Mouse (Mus musculus): Measurements from ENCODE around the gene Rad54l.

Gene Rad54l

DNA sequence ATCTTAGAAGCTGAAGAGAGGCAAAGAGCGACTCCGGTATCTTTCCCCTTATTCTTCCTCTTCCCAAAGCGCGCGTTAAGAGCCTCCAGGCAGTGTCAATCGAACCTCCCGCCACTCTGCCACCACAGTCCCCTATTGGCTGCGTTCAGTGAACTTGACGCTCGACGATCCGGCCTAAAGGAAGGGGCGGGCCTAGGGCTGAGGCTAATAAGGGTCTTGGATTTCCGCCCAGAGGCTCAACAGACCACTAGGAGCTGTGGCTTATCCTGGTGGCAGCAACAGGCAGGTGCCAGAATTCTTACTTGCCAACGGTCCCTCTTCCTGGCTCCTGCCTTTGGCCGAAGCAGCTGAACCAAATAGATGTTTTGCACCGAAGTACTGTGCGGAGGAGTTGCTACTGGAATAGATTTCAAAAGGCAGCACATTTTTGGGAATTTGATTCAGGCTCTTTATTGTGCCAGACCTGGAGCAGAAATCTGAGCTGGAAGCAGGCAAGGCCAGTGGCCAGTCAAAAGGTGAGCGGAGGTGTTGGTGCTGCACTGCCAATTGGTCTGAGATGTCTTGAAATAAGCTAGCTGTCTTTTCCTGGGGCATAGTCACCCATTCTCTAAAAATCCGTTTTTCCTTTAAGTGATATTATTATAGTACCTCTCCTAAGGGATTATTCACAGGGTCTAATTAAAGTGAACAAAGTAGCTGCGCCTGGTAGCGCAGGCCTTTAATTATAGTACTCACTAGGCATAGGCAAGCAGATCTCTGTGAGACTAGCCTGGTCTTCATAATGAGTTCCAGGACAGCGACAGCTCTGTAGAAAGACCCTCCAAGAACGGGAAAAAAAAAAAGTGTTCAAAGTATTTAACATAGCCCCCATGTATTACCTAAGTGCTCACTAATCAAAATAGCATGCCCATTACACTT lies at the start of gene Rad54l, which contains the start of gene Pomgnt1:
Gene Rad54l, minus strand, starts transcription at position 89 of the 918 bp plus-strand sequence.
Gene Pomgnt1, plus strand, starts transcription at position 239 of the 918 bp plus-strand sequence.
- DNase-seq (ENCODE audit: low read depth): peak; percentile 87

DNA sequence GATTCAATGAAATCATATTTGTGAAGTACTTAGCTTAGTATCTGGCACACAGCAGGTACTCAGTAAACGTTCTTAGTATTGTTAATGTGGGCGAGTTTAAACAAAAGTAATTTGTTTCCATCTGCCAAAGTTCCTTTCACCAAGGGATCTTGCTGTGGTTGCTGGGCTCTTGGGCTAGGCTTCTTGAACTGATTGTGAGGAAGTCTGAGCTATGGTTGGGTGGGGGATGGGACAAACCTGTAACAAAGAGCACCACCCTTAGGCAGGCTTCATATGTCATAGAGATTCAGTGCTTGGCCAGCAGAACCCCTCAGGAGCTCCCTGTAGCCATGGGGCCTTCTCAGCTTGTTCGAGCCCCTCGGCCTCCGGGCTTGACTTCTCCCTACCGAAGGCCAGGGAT lies 49.6 kb upstream of the Rad54l start, which contains the start of the genes 1700042G07Rik and Gm49337:
Gene 1700042G07Rik, plus strand, starts transcription at position 301 of the 400 bp plus-strand sequence.
Gene Gm49337, plus strand, starts transcription at position 313 of the 400 bp plus-strand sequence.
- no peak for DNase-seq (ENCODE audit: low read depth)

DNA sequence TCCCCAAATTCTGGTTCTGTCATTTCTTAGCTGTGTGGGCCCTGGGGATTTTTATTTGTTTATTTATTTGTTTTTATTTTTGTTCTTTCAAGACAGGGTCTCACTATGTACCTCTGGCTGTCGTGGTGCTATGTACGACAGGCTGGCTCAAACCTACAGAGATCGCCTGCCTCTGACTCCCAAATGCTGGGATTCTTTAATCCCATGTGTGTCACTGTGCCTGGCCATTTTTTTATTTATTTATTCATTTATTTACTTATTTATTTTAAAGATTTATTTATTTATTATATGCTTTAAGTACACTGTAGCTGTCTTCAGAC lies 45.8 kb upstream of the Rad54l start:
- no peak for DNase-seq (ENCODE audit: low read depth)

- no peak for DNase-seq (ENCODE audit: low read depth)
Measured at GRCm38 (mm10) chr4:116168617-116169352, 45.3 kb upstream of the Rad54l start.

GRCm38 (mm10) chr4:116167404-116167803 lies 43.9 kb upstream of the Rad54l start, which contains the start of gene Tspan1:
Gene Tspan1, minus strand, starts transcription at chr4:116167601.
- DNase-seq (ENCODE audit: low read depth): no peak

DNA sequence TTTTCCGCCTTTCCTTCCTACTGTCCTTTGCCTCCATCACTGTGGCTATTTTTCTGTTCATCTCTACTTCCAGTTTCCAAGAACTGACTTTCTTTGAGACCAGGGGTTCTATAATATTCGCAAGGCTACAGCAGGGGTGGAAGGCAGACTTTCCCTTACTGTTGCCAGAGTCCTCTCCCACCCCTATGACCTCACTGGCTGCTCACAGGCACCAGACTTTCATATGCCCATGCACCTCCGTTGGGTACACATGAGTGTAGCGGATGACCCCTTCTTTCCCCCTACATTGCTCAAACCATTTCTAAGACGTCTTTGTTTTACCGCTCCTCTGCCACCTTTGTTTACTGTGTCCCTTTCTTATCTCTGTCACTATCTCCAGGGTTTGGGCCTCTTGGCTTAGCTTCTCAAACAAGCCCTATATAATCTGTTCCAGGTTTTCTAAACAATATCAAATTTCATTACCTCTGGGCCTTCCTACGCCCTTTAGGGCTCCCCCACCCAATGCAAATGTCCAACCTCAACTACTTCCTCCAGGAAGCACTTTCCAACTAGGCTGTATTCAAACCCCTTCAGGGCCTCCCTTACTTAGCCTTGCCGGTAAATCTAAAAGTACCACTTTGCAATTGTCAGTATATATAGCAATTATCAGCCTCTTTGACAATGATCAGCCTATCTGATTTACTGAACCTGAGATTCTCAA lies 42.4 kb upstream of the Rad54l start:
- no peak for DNase-seq (ENCODE audit: low read depth)

DNA sequence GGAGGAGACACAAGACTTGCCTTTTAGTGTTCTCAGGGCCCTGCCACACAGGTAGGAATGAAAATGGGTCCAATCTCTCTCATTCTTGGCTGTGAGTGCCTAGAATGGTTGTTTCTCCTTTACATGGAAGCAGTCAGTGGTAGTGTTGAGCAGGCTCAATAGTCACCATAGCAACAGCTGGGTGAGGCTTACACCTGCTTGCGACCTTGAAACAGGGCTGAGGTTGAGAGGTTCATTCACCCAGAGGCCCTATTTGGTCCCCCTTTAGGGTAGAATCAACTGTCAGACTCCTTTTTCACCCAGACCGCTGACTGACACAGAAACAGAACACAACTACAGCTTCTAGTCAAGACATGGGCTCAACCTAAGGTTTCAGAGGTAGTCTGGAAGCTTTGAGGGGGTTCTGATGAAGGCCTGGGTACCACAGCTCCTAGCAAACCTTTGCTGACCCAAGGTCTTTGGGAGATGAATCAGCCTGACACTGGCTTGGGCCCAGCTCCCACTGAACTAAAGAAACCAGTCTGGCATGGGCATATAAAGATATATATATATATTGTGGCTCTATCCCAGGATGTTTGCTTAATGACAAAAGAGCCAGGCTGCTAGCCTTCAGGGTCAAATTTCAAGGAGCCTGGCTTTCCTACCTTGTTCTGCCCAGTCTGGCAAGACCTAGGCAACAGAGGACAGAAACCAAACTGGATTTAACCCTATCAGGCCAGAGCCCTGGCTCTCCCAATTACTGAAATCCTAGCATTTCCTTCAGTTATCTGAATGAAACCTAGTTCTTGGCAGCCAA lies 41.5 kb upstream of the Rad54l start:
- no peak for DNase-seq (ENCODE audit: low read depth)

- no peak for DNase-seq (ENCODE audit: low read depth)
Measured at GRCm38 (mm10) chr4:116162142-116162541, 38.7 kb upstream of the Rad54l start.

DNA sequence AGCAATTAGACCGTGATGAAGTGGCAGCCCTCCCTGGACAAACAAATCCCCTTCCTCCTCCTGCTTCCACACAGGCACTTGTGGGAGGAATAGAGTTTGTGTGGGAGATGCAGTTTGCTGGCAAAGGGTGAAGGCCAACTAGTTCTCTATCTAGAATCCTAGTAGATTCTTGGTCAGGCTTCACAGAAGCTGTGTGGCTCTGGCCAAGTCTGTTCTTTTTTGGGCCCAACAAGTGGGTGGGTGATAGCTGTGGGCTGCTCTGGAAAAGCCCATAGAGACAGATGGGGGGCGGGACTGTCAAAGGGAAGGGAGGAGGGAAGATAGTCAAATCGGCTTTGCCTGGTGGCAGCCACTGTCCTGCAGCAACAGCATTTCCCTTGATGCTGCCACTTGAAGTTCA lies 37.3 kb upstream of the Rad54l start:
- DNase-seq (ENCODE audit: low read depth): no peak

GRCm38 (mm10) chr4:116159912-116160311 lies 36.4 kb upstream of the Rad54l start:
- no peak for DNase-seq (ENCODE audit: low read depth)

DNA sequence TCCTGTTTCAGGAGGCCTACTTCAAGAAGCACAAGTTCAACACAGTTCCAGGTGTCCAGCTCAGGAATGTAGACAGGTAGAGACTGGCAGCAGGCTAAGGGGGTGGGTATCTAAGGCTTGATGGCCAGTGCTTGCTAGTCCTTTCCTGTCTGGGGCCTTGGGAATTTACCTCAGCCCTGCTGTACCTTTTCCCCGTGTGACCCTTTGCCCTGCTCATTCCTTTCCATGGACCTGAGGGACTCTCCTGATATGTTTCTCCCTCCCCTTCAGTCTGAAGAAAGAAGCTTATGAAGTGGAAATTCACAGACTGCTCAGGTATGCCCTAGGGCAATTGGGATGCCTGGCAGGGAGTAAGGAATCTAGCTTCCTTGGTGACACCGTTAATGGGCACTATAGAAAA lies 34.4 kb upstream of the Rad54l start:
- no peak for DNase-seq (ENCODE audit: low read depth)

DNA sequence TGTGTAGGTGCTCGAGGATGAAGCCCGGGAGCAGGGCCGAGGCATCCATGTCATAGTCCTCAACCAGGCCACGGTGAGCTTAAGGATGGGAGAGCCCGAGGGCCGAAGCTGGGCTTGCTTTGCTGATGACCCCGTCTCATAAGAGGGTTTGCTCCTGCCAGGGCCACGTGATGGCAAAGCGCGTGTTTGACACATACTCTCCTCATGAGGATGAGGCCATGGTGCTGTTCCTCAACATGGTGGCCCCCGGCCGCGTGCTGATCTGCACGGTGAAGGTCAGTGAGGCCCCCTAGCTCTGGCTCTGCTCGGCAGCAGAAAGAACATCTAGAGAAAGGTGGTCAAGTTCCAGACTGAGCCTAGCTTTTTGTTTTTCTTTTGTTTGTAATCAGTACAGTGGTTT lies 29.2 kb upstream of the Rad54l start:
- no peak for DNase-seq (ENCODE audit: low read depth)

DNA sequence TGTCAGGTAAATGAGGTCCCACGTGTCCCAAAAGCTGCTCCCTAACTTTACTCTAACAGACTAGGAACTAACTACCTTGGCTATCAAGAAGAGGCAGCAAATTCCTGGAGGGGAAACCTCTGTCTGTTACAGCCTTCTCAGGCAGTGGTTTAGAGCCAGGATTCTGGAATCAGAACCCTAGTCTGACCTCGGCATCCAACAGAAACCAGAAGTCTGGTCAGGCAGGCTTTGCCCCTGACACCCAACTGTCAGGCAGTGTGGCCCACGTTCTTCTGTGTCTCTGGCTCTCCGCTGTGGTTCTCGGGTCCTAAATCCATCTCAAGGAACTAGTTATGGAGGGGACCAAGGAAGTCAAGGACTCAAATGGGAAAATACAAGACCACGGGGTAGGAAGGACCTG lies 27.7 kb upstream of the Rad54l start, which contains the start of gene Lurap1:
Gene Lurap1, minus strand, starts transcription at position 101 of the 400 bp plus-strand sequence.
- DNase-seq (ENCODE audit: low read depth): no peak

GRCm38 (mm10) chr4:116150862-116151221 lies 27.4 kb upstream of the Rad54l start:
- DNase-seq (ENCODE audit: low read depth): no peak

- DNase-seq (ENCODE audit: low read depth): no peak
Measured at GRCm38 (mm10) chr4:116150156-116150861, 26.8 kb upstream of the Rad54l start.

DNA sequence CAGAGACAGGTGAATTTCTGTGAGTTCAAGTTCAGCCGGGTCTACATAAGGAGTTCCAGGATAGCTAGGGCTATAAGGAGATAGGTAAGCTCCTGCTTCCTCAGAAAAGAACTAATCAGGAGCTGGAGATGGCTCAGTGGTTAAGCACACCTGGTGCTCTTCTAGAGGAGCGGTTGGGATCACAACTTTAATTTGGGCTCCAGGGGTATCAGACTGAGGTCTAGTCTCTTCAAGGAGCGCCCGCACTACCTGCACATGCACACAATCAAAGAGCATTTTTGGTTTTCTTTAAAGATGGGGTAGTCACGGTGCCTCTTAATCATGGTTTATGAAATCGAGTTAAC lies 26.3 kb upstream of the Rad54l start:
- no peak for DNase-seq (ENCODE audit: low read depth)

GRCm38 (mm10) chr4:116143891-116144717 lies 20.6 kb upstream of the Rad54l start:
- no peak for DNase-seq (ENCODE audit: low read depth)

- DNase-seq (ENCODE audit: low read depth): no peak
Measured at GRCm38 (mm10) chr4:116143317-116143811, 19.9 kb upstream of the Rad54l start.

DNA sequence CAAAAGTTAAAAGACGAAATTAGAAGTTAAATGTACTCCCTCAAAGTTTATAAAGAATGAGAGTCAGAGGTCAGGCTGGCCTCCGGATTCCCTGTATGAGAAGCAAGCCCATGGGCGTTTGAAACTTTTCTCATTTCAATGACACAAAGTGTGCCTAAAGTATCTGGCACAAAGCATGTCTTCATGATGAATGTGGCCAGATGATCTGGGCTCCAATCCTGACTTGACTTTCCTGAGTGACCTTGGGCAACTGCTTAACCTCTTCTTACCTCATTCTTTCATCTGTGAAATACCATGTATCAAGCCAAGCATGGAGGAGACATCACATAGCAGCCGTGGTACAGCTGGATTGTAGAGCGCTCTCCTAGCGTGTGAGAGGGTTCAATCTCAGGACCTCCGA lies 18.8 kb upstream of the Rad54l start:
- DNase-seq (ENCODE audit: low read depth): no peak

- no peak for DNase-seq (ENCODE audit: low read depth)
Measured at GRCm38 (mm10) chr4:116141736-116142135, 18.2 kb upstream of the Rad54l start.
